Mouse (Mus musculus) retina, adult 2 months (tissue): ENCODE data around the gene Abcc5.

ENCODE experiments used
- DNase-seq: peaks from one replicate; pipeline ENCODE4 v3.0.0-alpha.2; 2012; ENCODE audit warnings: low read depth, low spot score

The Abcc5 gene

GRCm38 (mm10) chr16:20359643-20360295 lies 66.4 kb downstream of the Abcc5 start:
- no peak for DNase-seq

GRCm38 (mm10) chr16:20357837-20358236 lies 68.4 kb downstream of the Abcc5 start:
- no peak for DNase-seq

GRCm38 (mm10) chr16:20354762-20355161 lies 71.4 kb downstream of the Abcc5 start:
- no peak for DNase-seq

GRCm38 (mm10) chr16:20354011-20354410 lies 72.2 kb downstream of the Abcc5 start:
- DNase-seq = no peak

- no peak for DNase-seq
Observed at GRCm38 (mm10) chr16:20345464-20345863, 80.7 kb downstream of the Abcc5 start.

- no peak for DNase-seq
Observed at GRCm38 (mm10) chr16:20338616-20339015, 87.6 kb downstream of the Abcc5 start.

GRCm38 (mm10) chr16:20334918-20335317 lies 91.3 kb downstream of the Abcc5 start:
- DNase-seq = no peak

- no peak for DNase-seq
Observed at GRCm38 (mm10) chr16:20328306-20328705, 97.9 kb downstream of the Abcc5 start.

- no peak for DNase-seq
Observed at GRCm38 (mm10) chr16:20325286-20325685, 100.9 kb downstream of the Abcc5 start, which contains the start of gene Cyp2ab1. TSS of gene Cyp2ab1 (minus strand) at chr16:20325404.

- no peak for DNase-seq
Observed at GRCm38 (mm10) chr16:20323907-20324306, 102.3 kb downstream of the Abcc5 start.

- DNase-seq = no peak
Observed at GRCm38 (mm10) chr16:20322274-20322673, 103.9 kb downstream of the Abcc5 start.

- no peak for DNase-seq
Observed at GRCm38 (mm10) chr16:20316770-20317169, 109.4 kb downstream of the Abcc5 start.

GRCm38 (mm10) chr16:20315266-20315665 lies 110.9 kb downstream of the Abcc5 start:
- no peak for DNase-seq

GRCm38 (mm10) chr16:20312272-20312671 lies 113.9 kb downstream of the Abcc5 start:
- DNase-seq = no peak

- DNase-seq = peak; percentile 91
Observed at GRCm38 (mm10) chr16:20301770-20302649, 124.2 kb downstream of the Abcc5 start, which contains the start of gene Parl. TSS of gene Parl (minus strand) at chr16:20302387.

GRCm38 (mm10) chr16:20300076-20300475 lies 126.1 kb downstream of the Abcc5 start:
- no peak for DNase-seq
